Mouse (Mus musculus): ENCODE measurements at regions not wholly inside any gene's neighbourhood (a gene's known extent, or its start where the extent isn't known, plus 50 kb on each side); places are given as distances from the start of the nearest gene placed in this dataset.

- Histone ChIP-seq H3K4me3 (ENCODE audit: control insufficient read depth in 1 of 2, insufficient read depth in 1 of 2, low read depth in 2 of 2, low read length in 2 of 2) (no peak overlapping the region), H3K9me3 (replicated peaks; ENCODE audit: insufficient read depth, low read length) (no peaks in the 10 kb centered on the region), H3K36me3 (ENCODE audit: control insufficient read depth in 1 of 2, insufficient read depth in 2 of 2, low read length in 2 of 2) (no peaks in the 10 kb centered on the region), H3K9ac (ENCODE audit: control insufficient read depth, low read depth, low read length, poor library complexity, severe bottlenecking) (no peak overlapping the region), H3K4me1 (ENCODE audit: control insufficient read depth in 1 of 2, insufficient read depth in 2 of 2, low read length in 2 of 2) (no peaks in the 10 kb centered on the region), H3K79me2 (ENCODE audit: control insufficient read depth, insufficient read depth, low read length, poor library complexity) (no peaks in the 10 kb centered on the region), H3K27ac (ENCODE audit: control insufficient read depth, low read depth, low read length) (no peak overlapping the region), H3K27me3 (ENCODE audit: control insufficient read depth in 1 of 2, insufficient read depth in 2 of 2, low read length in 2 of 2) (no peaks in the 10 kb centered on the region)
- TF ChIP-seq CHD1 (IDR thresholded peaks at IDR 0.05; ENCODE audit: low read depth, low read length) (no peak), CTCF (IDR thresholded peaks at IDR 0.05 in 2 of 3, conservative IDR thresholded peaks at IDR 0.05 in 1 of 3; ENCODE audit: control insufficient read depth in 1 of 3, insufficient read depth in 1 of 3, low read depth in 2 of 3, low read length in 3 of 3, poor library complexity in 1 of 3, severe bottlenecking in 1 of 3) (peak in 1 of 3 experiments; percentile 4; a peak in 1 of 6 replicates), SMC3 (IDR thresholded peaks at IDR 0.05; ENCODE audit: low read depth, low read length) (0 out of 2 replicates have a peak, but pooled peaks have one; percentile 6)
- DNase-seq (ENCODE audit: low read depth, low spot score): no peak
Measured at GRCm38 (mm10) chr14:37950212-37950876, 815.3 kb upstream of the Ghitm start.

Measured in MEL (cell line).